Mouse (Mus musculus): ENCODE measurements around the gene Sox5. TPM values are rescaled to one million over a fixed set of nuclear protein-coding genes. Genes with fewer than 3 reads are reported as not detected.

The Sox5 gene
- polyA plus RNA-seq, 1 experiment from 2014 or later = 55.3 TPM

DNA sequence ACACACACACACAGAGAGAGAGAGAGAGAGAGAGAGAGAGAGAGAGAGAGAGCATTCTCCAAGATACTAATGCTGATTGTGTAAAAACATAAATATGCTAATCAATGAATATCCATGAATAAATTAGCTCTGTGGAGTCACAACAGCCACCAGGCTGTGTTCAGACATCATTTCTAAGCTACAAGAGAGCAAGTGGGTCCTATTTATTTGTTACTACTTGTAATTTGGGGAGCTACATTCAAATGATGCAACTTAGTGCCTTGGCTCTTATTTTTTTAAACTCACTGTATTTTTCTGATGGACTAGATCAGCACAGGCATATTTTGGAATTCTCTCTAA, 877.1 kb downstream of the Sox5 start:
- Histone ChIP-seq H3K27ac (no peak overlapping the region), H3K4me3 (no peak overlapping the region), H3K36me3 (no peaks in the 10 kb centered on the region), H3K4me2 (replicated peaks) (no peak overlapping the region), H3K4me1 (no peaks in the 10 kb centered on the region), H3K9ac (no peak overlapping the region), H3K9me3 (no peaks in the 10 kb centered on the region), H3K27me3 (no peaks in the 10 kb centered on the region)
- ATAC-seq (ENCODE audit: insufficient number of reproducible peaks, insufficient read depth, low FRiP score, low TSS enrichment) = no peak

DNA sequence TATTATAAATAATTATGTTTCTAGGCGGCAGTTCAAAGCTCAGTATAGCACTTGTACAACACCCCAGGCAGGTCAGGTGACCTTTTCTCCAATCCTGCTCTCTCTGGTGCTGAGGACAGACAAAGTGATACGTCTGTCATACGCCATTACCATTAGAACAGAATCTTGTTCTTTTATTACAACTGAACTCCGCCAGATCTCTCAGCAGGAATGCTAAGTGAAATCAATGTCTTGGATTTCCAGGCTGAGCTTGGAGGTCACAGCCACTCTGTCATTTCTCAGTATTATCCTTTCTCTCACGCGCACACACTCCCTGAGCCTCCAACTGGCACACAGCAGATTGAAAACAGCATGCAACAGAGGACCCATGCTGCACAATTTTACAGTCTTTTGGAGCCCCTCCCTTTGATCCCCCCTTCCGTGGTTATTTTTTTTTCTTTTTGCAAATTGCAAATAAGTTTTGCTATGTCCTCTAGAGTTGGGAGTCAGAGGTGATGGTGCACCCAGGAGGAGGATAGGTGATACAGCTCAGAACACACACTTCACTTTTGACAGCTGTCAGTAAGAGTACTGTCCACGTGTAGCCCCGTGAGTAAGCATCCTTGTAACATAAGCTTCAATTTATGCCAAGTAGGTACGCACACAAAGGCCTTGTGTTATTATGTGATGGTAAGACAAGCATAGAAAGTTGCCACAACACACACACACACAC, 877.6 kb downstream of the Sox5 start:
- H3K4me2 ChIP-seq (replicated peaks) = no peak overlapping the region
- no peak for ATAC-seq (ENCODE audit: insufficient number of reproducible peaks, insufficient read depth, low FRiP score, low TSS enrichment)
- H3K27ac ChIP-seq = no peak overlapping the region

DNA sequence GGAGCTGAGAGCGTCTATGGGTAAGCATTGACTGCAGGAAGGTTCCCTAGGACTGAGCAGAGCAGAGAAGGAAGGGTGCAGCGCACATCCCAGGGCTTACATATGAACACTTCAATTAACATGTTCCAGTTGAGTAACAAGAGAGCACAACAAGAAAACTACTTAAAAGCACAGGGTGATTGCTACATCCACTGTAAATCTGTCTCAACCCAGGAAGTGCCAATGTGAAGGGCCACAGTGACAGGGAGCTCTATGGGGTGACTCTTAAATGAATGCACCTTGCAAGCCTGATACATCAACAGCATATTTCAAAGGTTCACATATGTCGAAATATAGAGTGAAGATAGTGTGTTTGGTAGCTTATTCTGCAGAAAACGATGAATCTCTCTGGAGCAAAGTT, 880.9 kb downstream of the Sox5 start:
- no peak for ATAC-seq (ENCODE audit: insufficient number of reproducible peaks, insufficient read depth, low FRiP score, low TSS enrichment)
- Histone ChIP-seq H3K4me3 (no peak overlapping the region), H3K4me1 (no peaks in the 10 kb centered on the region), H3K9me3 (no peaks in the 10 kb centered on the region), H3K27me3 (no peaks in the 10 kb centered on the region), H3K36me3 (no peaks in the 10 kb centered on the region), H3K27ac (no peak overlapping the region), H3K9ac (no peak overlapping the region), H3K4me2 (replicated peaks) (no peak overlapping the region)
- 92% methylated on average over 4 of the region's 4 CpGs for WGBS

More for the DNA sequence above, 877.6 kb downstream of the Sox5 start:
- WGBS = 64% methylated on average over 10 of the region's 10 CpGs
- H3K36me3 ChIP-seq = no peaks in the 10 kb centered on the region
- no peak overlapping the region for H3K9ac ChIP-seq
- no peak overlapping the region for H3K4me3 ChIP-seq
- H3K4me1 ChIP-seq = no peaks in the 10 kb centered on the region
- no peaks in the 10 kb centered on the region for H3K9me3 ChIP-seq
- no peaks in the 10 kb centered on the region for H3K27me3 ChIP-seq

DNA sequence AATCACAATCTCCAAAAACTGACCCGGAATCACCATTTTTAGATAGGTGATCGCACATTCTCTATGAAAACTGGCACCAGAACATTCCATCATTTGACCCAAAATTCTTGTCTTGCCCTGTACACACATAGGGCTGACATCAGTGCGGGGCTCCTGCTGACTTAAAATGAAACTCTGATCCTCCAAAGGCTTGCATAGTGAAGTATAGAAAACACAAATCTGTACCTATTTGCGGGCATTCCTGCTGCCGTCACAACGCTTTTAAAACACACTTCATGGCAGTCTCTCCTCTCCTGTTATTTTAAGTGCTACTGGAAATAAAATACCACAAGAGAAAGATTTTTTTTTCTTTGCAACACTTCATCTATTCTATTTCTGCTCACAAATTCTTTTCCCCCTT, 886.7 kb downstream of the Sox5 start:
- no peak overlapping the region for H3K4me3 ChIP-seq
- no peak overlapping the region for H3K9ac ChIP-seq
- no peaks in the 10 kb centered on the region for H3K4me1 ChIP-seq
- no peaks in the 10 kb centered on the region for H3K9me3 ChIP-seq
- no peaks in the 10 kb centered on the region for H3K36me3 ChIP-seq
- H3K4me2 ChIP-seq (replicated peaks) = no peak overlapping the region
- H3K27ac ChIP-seq = no peak overlapping the region
- no peaks in the 10 kb centered on the region for H3K27me3 ChIP-seq
- WGBS = 83% methylated on average over 6 of the region's 6 CpGs
- ATAC-seq (ENCODE audit: insufficient number of reproducible peaks, insufficient read depth, low FRiP score, low TSS enrichment) = no peak

DNA sequence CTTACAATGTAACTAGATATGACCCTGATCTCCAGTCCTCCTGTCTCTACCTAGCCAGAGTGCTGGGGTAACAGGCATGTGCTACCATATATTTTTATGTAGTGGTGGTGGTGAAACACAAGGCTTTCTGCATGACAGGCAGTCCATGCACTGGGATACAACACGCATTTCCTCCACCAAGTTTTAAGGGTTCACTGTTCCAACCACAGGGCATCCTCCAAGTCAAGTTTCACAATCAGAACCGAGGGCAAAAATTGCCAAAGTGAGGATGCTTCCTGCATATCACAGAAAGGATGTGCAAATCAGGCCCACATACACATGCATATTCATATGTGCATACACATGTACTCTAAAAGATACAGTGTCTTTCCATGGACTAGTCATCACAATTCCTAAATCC, 888.9 kb downstream of the Sox5 start:
- no peak overlapping the region for H3K9ac ChIP-seq
- H3K4me3 ChIP-seq = no peak overlapping the region
- no peaks in the 10 kb centered on the region for H3K27me3 ChIP-seq
- no peak overlapping the region for H3K4me2 ChIP-seq (replicated peaks)
- no peak overlapping the region for H3K27ac ChIP-seq
- 92% methylated on average over 2 of the region's 2 CpGs for WGBS
- no peaks in the 10 kb centered on the region for H3K36me3 ChIP-seq
- no peaks in the 10 kb centered on the region for H3K9me3 ChIP-seq
- H3K4me1 ChIP-seq = no peaks in the 10 kb centered on the region; the same call in 1 of the 2 replicates
- ATAC-seq (ENCODE audit: insufficient number of reproducible peaks, insufficient read depth, low FRiP score, low TSS enrichment) = no peak

DNA sequence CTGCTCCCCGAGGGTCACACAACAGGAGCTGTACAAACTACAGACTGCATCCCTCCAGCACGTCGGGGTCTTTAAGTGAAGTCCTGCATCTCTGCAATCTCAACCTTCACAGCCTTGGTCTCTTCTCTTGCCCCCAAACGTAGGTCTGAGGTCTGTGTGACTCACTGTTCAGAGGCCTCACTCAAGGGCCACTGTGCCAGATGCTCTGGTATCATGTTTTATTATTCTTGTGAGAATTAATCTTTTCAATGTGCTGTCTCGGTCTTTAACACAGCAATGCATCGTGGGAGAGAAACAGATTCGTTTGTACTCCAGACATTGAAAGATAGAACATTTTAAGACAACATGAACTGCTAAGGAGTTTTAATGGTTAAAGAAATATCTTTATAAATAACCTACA, 893.2 kb downstream of the Sox5 start:
- no peak for ATAC-seq (ENCODE audit: insufficient number of reproducible peaks, insufficient read depth, low FRiP score, low TSS enrichment)
- no peaks in the 10 kb centered on the region for H3K9me3 ChIP-seq
- no peaks in the 10 kb centered on the region for H3K36me3 ChIP-seq
- H3K9ac ChIP-seq = no peak overlapping the region
- no peak overlapping the region for H3K4me3 ChIP-seq
- H3K27me3 ChIP-seq = no peaks in the 10 kb centered on the region
- WGBS = 51% methylated on average over 7 of the region's 7 CpGs
- no peaks in the 10 kb centered on the region; the same call in 1 of the 2 replicates for H3K4me1 ChIP-seq
- no peak overlapping the region for H3K27ac ChIP-seq
- no peak overlapping the region for H3K4me2 ChIP-seq (replicated peaks)

DNA sequence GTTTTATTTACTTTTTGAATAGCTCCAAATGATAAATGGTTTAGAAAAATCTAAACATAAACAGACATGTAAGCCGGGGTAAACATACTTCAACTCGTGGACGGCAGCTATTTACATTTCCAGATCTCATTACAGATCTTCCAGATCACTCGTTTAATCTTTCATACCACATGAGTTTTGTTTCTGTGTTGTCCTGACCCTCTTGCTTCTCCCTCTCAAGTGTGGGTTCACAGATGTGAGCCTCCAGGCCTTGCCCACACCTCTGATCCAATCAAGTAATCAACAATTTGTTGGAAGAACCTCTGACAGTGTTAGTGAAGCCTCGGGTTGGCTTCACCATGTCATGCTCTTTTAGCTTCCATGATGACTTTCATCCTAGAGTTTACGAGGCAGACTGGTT, 903.3 kb downstream of the Sox5 start:
- 81% methylated on average over 6 of the region's 6 CpGs for WGBS
- Histone ChIP-seq H3K4me3 (no peak overlapping the region), H3K4me1 (no peaks in the 10 kb centered on the region), H3K9ac (no peak overlapping the region), H3K27ac (no peak overlapping the region), H3K4me2 (replicated peaks) (no peak overlapping the region), H3K9me3 (0 out of 2 replicates have a peak, but pooled peaks cover 3% of the 10 kb centered on the region), H3K36me3 (no peaks in the 10 kb centered on the region), H3K27me3 (no peaks in the 10 kb centered on the region)
- no peak for ATAC-seq (ENCODE audit: insufficient number of reproducible peaks, insufficient read depth, low FRiP score, low TSS enrichment)

DNA sequence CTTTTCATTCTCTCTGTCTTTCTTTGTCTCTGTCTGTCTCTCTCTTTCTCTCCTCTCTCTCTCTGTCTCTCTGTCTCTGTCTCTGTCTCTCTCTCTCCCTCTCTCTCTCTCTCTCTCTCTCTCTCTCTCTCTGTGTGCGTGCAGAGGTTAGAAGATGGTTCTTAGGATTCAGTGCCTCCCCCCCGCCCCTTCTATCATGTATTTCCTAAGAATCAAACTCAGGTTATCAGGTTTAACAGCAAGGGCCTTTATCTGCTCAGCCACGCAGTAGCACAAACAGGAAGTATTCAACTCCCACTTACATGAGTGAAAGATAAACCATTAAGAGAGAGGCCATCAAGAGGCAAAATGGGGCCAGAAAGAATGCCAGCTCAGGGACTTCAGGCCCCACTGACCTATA, 913.0 kb downstream of the Sox5 start:
- 80% methylated on average over 3 of the region's 3 CpGs for WGBS
- no peak overlapping the region for H3K4me2 ChIP-seq (replicated peaks)
- H3K36me3 ChIP-seq = no peaks in the 10 kb centered on the region
- H3K27ac ChIP-seq = no peak overlapping the region
- no peak overlapping the region for H3K9ac ChIP-seq
- no peak overlapping the region for H3K4me3 ChIP-seq
- ATAC-seq (ENCODE audit: insufficient number of reproducible peaks, insufficient read depth, low FRiP score, low TSS enrichment) = no peak
- no peaks in the 10 kb centered on the region for H3K9me3 ChIP-seq
- H3K27me3 ChIP-seq = peaks cover 10% of the 10 kb centered on the region; the same call in 1 of the 2 replicates
- no peaks in the 10 kb centered on the region for H3K4me1 ChIP-seq

DNA sequence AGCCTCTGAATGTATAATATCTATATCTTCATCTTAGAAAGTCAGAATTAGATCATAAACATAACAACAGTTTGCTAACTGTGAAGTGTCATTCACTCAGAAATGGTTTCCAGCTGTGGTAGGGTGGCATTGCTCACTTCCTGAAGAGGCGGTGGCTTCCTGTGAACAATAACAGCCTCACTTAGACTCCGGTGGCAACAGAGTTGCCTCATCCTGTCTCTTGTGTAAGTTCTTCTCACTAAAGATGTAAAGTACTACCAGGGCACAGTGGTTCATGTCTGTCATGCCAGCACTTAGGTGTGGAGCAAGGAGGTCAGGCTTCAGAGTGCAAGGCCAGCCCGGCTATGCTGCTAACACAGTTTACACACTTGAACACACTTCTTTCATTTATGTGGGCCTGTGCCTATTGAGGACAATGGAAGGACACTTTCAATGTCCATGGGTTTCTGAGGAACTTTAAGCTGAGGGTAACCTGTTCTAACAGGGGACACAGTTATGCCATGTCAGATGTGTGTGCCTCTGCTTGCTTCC, 913.6 kb downstream of the Sox5 start:
- Histone ChIP-seq H3K27me3 (peaks cover 14% of the 10 kb centered on the region; the same call in 1 of the 2 replicates), H3K4me2 (replicated peaks) (no peak overlapping the region), H3K27ac (no peak overlapping the region), H3K4me1 (no peaks in the 10 kb centered on the region), H3K36me3 (no peaks in the 10 kb centered on the region), H3K4me3 (no peak overlapping the region), H3K9me3 (no peaks in the 10 kb centered on the region), H3K9ac (no peak overlapping the region)
- ATAC-seq (ENCODE audit: insufficient number of reproducible peaks, insufficient read depth, low FRiP score, low TSS enrichment) = no peak
- WGBS = 59% methylated on average over 3 of the region's 3 CpGs

DNA sequence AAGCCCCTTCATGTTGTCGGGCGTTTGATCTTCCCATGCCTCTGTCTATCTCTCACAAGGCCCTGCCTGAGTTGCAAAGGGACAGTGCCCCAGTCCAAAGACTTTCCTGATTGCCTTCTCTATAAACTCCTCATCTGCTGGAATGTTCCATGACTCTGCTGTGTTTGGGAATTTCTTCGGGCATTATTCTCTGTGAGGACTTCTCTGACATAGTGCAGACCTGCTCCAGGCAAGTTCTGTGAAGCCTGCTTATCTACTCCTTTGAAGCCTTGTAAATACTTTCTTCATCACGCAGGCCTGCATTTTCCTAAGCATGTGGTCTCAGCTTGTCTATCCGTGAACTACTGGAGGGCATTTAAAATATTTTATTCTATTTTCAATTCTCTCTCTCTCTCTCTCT, 914.7 kb downstream of the Sox5 start:
- Histone ChIP-seq H3K4me1 (no peaks in the 10 kb centered on the region), H3K27ac (no peak overlapping the region), H3K9ac (no peak overlapping the region), H3K4me2 (replicated peaks) (no peak overlapping the region), H3K4me3 (no peak overlapping the region), H3K9me3 (no peaks in the 10 kb centered on the region), H3K27me3 (peaks cover 17% of the 10 kb centered on the region; the same call in 1 of the 2 replicates), H3K36me3 (no peaks in the 10 kb centered on the region)
- ATAC-seq (ENCODE audit: insufficient number of reproducible peaks, insufficient read depth, low FRiP score, low TSS enrichment) = no peak
- 63% methylated on average over 5 of the region's 5 CpGs for WGBS

DNA sequence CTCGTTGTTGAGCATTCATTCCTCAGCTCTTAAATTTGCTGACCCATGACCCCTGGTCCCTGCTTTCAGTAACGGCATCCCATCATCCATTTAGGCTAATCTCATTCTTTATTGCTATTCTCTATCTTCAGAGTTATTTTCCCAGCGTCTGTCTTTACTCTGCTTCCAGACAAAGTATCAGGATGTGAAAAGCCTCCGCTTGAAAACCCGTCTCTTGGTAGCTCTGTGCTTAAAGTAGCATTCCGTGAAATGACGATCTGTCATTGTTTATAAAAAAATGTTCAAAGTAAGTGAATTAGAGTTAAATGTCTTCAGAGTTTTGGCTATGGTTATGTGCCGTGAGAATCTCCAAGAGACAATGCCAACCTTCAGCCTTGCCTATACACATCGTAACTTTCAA, 915.2 kb downstream of the Sox5 start:
- Histone ChIP-seq H3K36me3 (no peaks in the 10 kb centered on the region), H3K27me3 (peaks cover 17% of the 10 kb centered on the region; the same call in 1 of the 2 replicates), H3K4me2 (replicated peaks) (no peak overlapping the region), H3K9me3 (no peaks in the 10 kb centered on the region), H3K4me3 (no peak overlapping the region), H3K27ac (no peak overlapping the region), H3K4me1 (no peaks in the 10 kb centered on the region), H3K9ac (no peak overlapping the region)
- ATAC-seq (ENCODE audit: insufficient number of reproducible peaks, insufficient read depth, low FRiP score, low TSS enrichment) = no peak
- 66% methylated on average over 9 of the region's 9 CpGs for WGBS

DNA sequence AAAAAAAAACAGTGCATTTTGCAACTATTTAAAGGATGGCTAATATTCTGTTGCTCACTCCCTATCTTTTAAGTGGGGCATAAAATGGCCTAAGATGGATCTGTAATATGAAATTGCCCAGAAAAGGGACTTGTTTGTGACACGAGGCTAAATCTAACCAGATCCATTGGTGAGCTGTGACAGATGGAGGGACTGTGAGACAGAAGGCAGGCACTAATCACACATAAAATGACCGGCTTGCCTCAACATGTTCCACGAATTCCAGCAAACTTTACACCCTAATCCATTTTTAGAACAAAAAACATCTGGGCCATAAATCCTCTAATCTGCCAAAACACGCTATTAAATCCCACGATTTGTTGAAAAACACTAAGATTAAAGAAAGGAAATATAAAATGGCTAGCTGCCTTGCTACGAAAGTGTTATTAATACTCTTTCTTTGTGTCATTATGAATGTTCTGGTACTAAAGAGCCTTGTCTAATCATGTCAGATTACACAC, 919.1 kb downstream of the Sox5 start:
- Histone ChIP-seq H3K27ac (no peak overlapping the region), H3K27me3 (peaks cover 22% of the 10 kb centered on the region), H3K36me3 (no peaks in the 10 kb centered on the region), H3K4me1 (peaks cover 8% of the 10 kb centered on the region; the same call in 1 of the 2 replicates), H3K9ac (no peak overlapping the region), H3K4me2 (replicated peaks) (no peak overlapping the region), H3K4me3 (no peak overlapping the region), H3K9me3 (no peaks in the 10 kb centered on the region)
- ATAC-seq (ENCODE audit: insufficient number of reproducible peaks, insufficient read depth, low FRiP score, low TSS enrichment) = no peak
- 59% methylated on average over 6 of the region's 6 CpGs for WGBS

Data from embryonic facial prominence, embryonic 12.5 days (tissue).